ENCODE assay signal across 9 mouse cellular contexts in the genomic region with DNA sequence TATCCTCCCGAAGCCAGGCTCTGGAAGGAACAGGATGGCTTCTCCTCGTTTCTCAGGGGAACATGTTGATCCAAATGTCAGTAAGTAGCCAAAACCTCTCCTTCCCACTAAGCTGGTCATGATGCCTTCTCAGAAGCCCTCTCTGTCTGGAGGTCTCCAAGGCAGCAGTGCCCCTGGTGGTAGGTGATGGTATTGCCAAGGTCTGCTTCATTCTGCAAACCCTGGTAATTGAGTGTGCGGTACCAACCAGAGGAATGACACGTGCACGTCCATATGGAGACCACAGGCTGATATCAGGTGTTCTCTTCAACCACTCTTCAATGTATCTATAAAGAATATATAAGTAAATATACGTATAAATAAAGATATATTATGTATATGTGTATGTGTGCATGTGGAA. TPM values are rescaled to one million over a fixed set of nuclear protein-coding genes. Genes with fewer than 3 reads are reported as not detected.
DNase-seq lines count a peak whose midpoint lies in the region; ATAC-seq and TF ChIP-seq lines count a peak whose summit lies in the region.
"Had no signal": no experiment of that assay in that cellular context is flagged by ENCODE, and none has a peak within 500 bp of the region (broad histone marks: within the 10 kb centered on the region; RNA-seq: fewer than 3 reads in every experiment).

No protein-coding gene starts in this region.

- no peak for ATAC-seq in forebrain, embryonic 11.5 days (replicated peaks; ENCODE audit: low FRiP score)
- ATAC-seq in forebrain, embryonic 15.5 days (replicated peaks), result no peak
- 0 out of 2 replicates have a peak, but pooled peaks have one; percentile 52 for ATAC-seq in lung, embryonic 14.5 days (ENCODE audit: insufficient read depth)

- peak; percentile 80 for DNase-seq in forebrain, embryonic 11.5 days (ENCODE audit: low spot score)
- peak; percentile 77 to 80 for DNase-seq in B cell, adult 2 months
- DNase-seq in adrenal gland, postnatal 36 days, result peak; percentile 50 to 73
- peak; percentile 71 for DNase-seq in kidney, postnatal 10 days
- DNase-seq in lung, embryonic 14.5 days, result peak; percentile 81
- DNase-seq in spleen, adult 12 weeks (ENCODE audit: low spot score), result peak; percentile 65

- TF ChIP-seq CTCF in embryonic fibroblast, embryonic 13.5 days (IDR thresholded peaks at IDR 0.05; ENCODE audit: borderline replicate concordance, insufficient read depth, low read length), result peak; percentile 81; the same call in 1 of the 2 replicates
- TF ChIP-seq CTCF in lung, embryonic 14.5 days (IDR thresholded peaks at IDR 0.05; ENCODE audit: low read depth), result peak; percentile 94

- H3K27me3 ChIP-seq in forebrain, embryonic 11.5 days (ENCODE audit: control insufficient read depth, insufficient read depth, low read length), result no peaks in the 10 kb centered on the region
- no peaks in the 10 kb centered on the region for H3K27me3 ChIP-seq in forebrain, embryonic 15.5 days
- no peaks in the 10 kb centered on the region for H3K27me3 ChIP-seq in lung, embryonic 14.5 days (ENCODE audit: insufficient read depth, low read length)

- WGBS in forebrain, embryonic 11.5 days, result 37% methylated on average over 6 of the region's 6 CpGs
- WGBS in forebrain, embryonic 15.5 days, result 34% methylated on average over 6 of the region's 6 CpGs
- WGBS in lung, embryonic 14.5 days, result 27% methylated on average over 6 of the region's 6 CpGs

- TF ChIP-seq POLR2A in embryonic fibroblast, embryonic 13.5 days (IDR thresholded peaks at IDR 0.05; ENCODE audit: low read depth, low read length), result no peak

- H3K9ac ChIP-seq in forebrain, embryonic 11.5 days (ENCODE audit: low read length), result no peak overlapping the region
- no peak overlapping the region for H3K9ac ChIP-seq in forebrain, embryonic 15.5 days (replicated peaks)
- H3K9ac ChIP-seq in lung, embryonic 14.5 days, result no peak overlapping the region
- H3K9ac ChIP-seq: limb, embryonic 12.5 days had no signal

- no peak overlapping the region for H3K27ac ChIP-seq in forebrain, embryonic 11.5 days (ENCODE audit: low read depth, low read length)
- no peak overlapping the region for H3K27ac ChIP-seq in forebrain, embryonic 15.5 days (replicated peaks)
- no peak overlapping the region for H3K27ac ChIP-seq in embryonic fibroblast, embryonic 13.5 days (ENCODE audit: insufficient read depth, low read length)
- H3K27ac ChIP-seq in lung, embryonic 14.5 days (ENCODE audit: low read depth), result no peak overlapping the region
- H3K27ac ChIP-seq: limb, embryonic 12.5 days had no signal

- H3K4me3 ChIP-seq in forebrain, embryonic 11.5 days (ENCODE audit: low read depth, low read length), result no peak overlapping the region
- no peak overlapping the region for H3K4me3 ChIP-seq in forebrain, embryonic 15.5 days
- H3K4me3 ChIP-seq in embryonic fibroblast, embryonic 13.5 days (ENCODE audit: insufficient read depth, low read length), result no peak overlapping the region
- no peak overlapping the region for H3K4me3 ChIP-seq in lung, embryonic 14.5 days (ENCODE audit: low read depth, low read length)
- H3K4me3 ChIP-seq: limb, embryonic 12.5 days had no signal

- no peak overlapping the region for H3K4me2 ChIP-seq in forebrain, embryonic 11.5 days (ENCODE audit: low read depth, low read length, severe bottlenecking)
- H3K4me2 ChIP-seq in forebrain, embryonic 15.5 days (replicated peaks), result no peak overlapping the region
- no peak overlapping the region for H3K4me2 ChIP-seq in lung, embryonic 14.5 days
- H3K4me2 ChIP-seq: limb, embryonic 12.5 days had no signal

- H3K9me3 ChIP-seq in forebrain, embryonic 11.5 days (ENCODE audit: control insufficient read depth, low read length), result no peaks in the 10 kb centered on the region
- no peaks in the 10 kb centered on the region for H3K9me3 ChIP-seq in forebrain, embryonic 15.5 days
- no peaks in the 10 kb centered on the region for H3K9me3 ChIP-seq in lung, embryonic 14.5 days (ENCODE audit: low read depth, low read length)
- H3K9me3 ChIP-seq: limb, embryonic 12.5 days had no signal

- H3K4me1 ChIP-seq in forebrain, embryonic 11.5 days (replicated peaks; ENCODE audit: control insufficient read depth, insufficient read depth, low read length), result no peaks in the 10 kb centered on the region
- no peaks in the 10 kb centered on the region for H3K4me1 ChIP-seq in forebrain, embryonic 15.5 days
- no peaks in the 10 kb centered on the region for H3K4me1 ChIP-seq in embryonic fibroblast, embryonic 13.5 days (ENCODE audit: control insufficient read depth, insufficient read depth, low read length)
- H3K4me1 ChIP-seq in lung, embryonic 14.5 days (ENCODE audit: insufficient read depth), result no peaks in the 10 kb centered on the region
- H3K4me1 ChIP-seq: limb, embryonic 12.5 days had no signal

- H3K36me3 ChIP-seq in forebrain, embryonic 11.5 days (ENCODE audit: control insufficient read depth, insufficient read depth, low read length), result no peaks in the 10 kb centered on the region
- H3K36me3 ChIP-seq in forebrain, embryonic 15.5 days, result no peaks in the 10 kb centered on the region
- H3K36me3 ChIP-seq in lung, embryonic 14.5 days (ENCODE audit: insufficient read depth), result no peaks in the 10 kb centered on the region
- H3K36me3 ChIP-seq: limb, embryonic 12.5 days had no signal

RNA-seq across cellular contexts. Expression of a gene that starts 11.5 kb away (rescaled TPM):
- polyA plus RNA-seq in forebrain, embryonic 11.5 days (2014; fragmentation: Nextera tagmentation; extraction: Ambion mirVana), result 16.4 and 22.1 TPM in 2 replicates
- polyA plus RNA-seq in forebrain, embryonic 15.5 days (2015; fragmentation: Nextera tagmentation; extraction: Ambion mirVana), result 32.2 and 36.1 TPM in 2 replicates
- total RNA-seq in adrenal gland, postnatal 36 days (2021), result 10 to 100 TPM; 10.4 to 15.8 TPM
- polyA plus RNA-seq in embryonic fibroblast, embryonic 13.5 days (2011; ENCODE audit: insufficient read length, low read depth, missing spikeins), result 14.3 and 15.6 TPM in 2 replicates
- polyA plus RNA-seq in lung, embryonic 14.5 days (2014; fragmentation: Nextera tagmentation; extraction: Ambion mirVana), result 15.3 and 15.9 TPM in 2 replicates

RNA-seq across cellular contexts. Expression of a gene that starts 34.2 kb away (rescaled TPM):
- not detected in 2 replicates for polyA plus RNA-seq in forebrain, embryonic 11.5 days (2014; fragmentation: Nextera tagmentation; extraction: Ambion mirVana)
- polyA plus RNA-seq in forebrain, embryonic 15.5 days (2015; fragmentation: Nextera tagmentation; extraction: Ambion mirVana), result not detected in 2 replicates
- not detected for total RNA-seq in adrenal gland, postnatal 36 days (2021)
- not detected in 2 replicates for polyA plus RNA-seq in embryonic fibroblast, embryonic 13.5 days (2011; ENCODE audit: insufficient read length, low read depth, missing spikeins)
- polyA plus RNA-seq in lung, embryonic 14.5 days (2014; fragmentation: Nextera tagmentation; extraction: Ambion mirVana), result not detected in 2 replicates
- polyA plus RNA-seq: limb, embryonic 12.5 days had no signal

RNA-seq across cellular contexts. Expression of a gene that starts 54.1 kb away (rescaled TPM):
- polyA plus RNA-seq in forebrain, embryonic 11.5 days (2014; fragmentation: Nextera tagmentation; extraction: Ambion mirVana), result 22.2 and 22.7 TPM in 2 replicates
- 48.4 and 51.0 TPM in 2 replicates for polyA plus RNA-seq in forebrain, embryonic 15.5 days (2015; fragmentation: Nextera tagmentation; extraction: Ambion mirVana)
- total RNA-seq in adrenal gland, postnatal 36 days (2021), result 10 to 100 TPM; 77.3 to 82.1 TPM
- polyA plus RNA-seq in embryonic fibroblast, embryonic 13.5 days (2011; ENCODE audit: insufficient read length, low read depth, missing spikeins), result 11.5 and 15.9 TPM in 2 replicates
- 15.7 and 16.8 TPM in 2 replicates for polyA plus RNA-seq in lung, embryonic 14.5 days (2014; fragmentation: Nextera tagmentation; extraction: Ambion mirVana)
